Mouse (Mus musculus) layer of hippocampus, postnatal 25 days (tissue): Measurements from ENCODE around the gene Xdh. TPM values are rescaled to one million over a fixed set of nuclear protein-coding genes. Genes with fewer than 3 reads are reported as not detected.

ENCODE experiments used
- DNase-seq, 2 experiments: peaks; one replicate each; pipeline ENCODE4 v3.0.0; 2022; ENCODE audit warnings: mixed read lengths in 2 of 2, low spot score in 1 of 2; ENCODE audit errors: extremely low spot score in 1 of 2
- total RNA-seq, 2 experiments: library from RNA; stranded (reverse); gene quantifications; 2 replicates each; pipeline ENCODE4 v1.2.3; 2021

The Xdh gene
- 1 to 10 TPM; 3.1 to 4.6 TPM for total RNA-seq

DNA sequence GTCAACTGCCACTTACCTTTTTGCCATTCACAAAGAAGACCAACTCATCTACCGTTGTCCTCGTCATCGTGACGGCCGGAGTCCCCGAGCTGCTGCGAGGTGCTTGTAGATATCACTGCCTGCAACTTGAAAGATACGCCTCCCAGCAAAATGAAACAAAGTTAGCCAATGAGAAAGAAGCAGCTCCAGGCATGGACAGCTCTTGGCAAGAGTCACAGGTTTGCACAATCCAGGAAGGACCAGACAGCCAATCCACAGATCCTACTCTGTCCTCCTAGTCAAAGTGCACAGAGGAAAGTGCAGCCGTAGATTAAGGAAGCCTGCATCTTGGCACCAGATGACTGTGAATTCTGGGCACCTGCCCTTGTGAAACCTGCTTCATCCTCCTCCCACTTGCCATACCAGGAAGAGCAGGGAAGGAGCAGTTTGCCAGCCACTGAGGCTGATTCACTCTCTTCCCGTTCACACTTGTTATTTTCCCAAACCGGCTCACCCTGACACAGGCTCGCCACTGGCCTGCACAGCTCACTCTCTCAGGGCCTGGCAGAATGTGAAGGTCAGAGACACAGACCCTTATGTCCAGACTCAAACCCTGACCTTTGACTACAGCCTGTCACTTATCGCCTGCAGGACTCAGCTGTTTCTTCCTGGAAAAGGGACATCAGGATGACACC is at the start of gene Xdh:
Gene Xdh (minus strand): TSS at position 135 of the 674 bp plus-strand sequence.
- DNase-seq, result no peak

GRCm38 (mm10) chr17:73995907-73996645 is 46.1 kb upstream of the Xdh start:
- no peak for DNase-seq

- no peak for DNase-seq
Observed at GRCm38 (mm10) chr17:73991264-73991663, 41.3 kb upstream of the Xdh start.

- no peak for DNase-seq
Observed at GRCm38 (mm10) chr17:73986571-73986970, 36.6 kb upstream of the Xdh start.

DNA sequence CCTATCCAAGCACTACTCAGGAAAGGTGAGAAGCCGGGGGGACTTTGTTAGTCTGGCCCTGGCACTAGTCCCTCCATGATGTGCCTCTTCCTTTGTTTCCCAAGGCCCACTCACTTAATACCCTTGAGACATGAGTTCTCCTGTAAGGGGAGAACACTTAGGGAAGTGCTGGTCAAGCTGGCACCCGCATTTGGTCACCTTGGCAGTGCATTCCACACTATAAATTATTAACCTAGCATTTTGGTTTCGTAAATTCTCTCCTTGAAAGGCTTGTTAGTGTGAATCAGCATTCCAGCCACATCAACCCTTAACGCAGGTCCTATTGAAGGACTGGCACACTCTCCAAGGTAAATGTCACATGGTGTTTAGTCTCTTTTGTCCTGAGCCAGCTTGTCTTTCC is 35.9 kb upstream of the Xdh start:
- no peak for DNase-seq

DNA sequence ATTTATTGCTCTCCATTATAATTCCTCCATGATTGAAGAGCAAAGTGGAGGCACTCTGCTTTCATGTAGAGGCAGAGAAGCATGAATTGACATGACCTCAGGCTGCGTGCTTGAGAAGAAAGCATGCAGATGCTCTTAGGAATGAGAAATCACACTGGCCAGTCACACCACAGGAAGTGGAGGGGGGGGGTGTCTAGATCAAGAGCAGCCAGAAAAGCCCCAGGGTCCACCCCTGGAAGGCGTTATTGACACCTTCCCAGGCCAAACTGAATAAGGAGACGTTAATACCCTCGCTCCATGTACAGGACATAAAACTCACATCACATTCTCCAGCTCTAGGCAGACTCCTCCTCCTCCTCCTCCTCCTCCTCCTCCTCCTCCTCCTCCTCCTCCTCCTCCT is 34.5 kb upstream of the Xdh start:
- DNase-seq, result no peak

DNA sequence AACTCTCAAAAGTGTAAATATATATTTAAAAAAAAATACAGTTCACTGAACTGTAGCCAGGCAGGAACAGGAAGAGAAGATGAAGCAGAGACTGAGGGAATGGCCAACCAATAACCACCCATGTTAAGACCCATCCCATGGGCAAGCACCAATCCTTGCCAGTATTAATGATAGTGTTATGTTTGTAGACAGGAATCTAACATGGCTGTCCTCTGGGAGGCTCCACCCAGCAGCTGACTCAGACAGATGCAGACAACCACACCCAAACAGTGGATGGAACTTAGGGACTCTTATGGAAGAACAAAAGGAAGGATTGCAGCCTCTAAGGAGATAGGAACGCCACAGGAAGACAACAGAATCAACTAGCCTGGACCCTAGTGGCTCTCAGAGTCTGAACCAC is 32.9 kb upstream of the Xdh start:
- DNase-seq, result no peak

- no peak for DNase-seq
Observed at GRCm38 (mm10) chr17:73976066-73976465, 26.1 kb upstream of the Xdh start.

DNA sequence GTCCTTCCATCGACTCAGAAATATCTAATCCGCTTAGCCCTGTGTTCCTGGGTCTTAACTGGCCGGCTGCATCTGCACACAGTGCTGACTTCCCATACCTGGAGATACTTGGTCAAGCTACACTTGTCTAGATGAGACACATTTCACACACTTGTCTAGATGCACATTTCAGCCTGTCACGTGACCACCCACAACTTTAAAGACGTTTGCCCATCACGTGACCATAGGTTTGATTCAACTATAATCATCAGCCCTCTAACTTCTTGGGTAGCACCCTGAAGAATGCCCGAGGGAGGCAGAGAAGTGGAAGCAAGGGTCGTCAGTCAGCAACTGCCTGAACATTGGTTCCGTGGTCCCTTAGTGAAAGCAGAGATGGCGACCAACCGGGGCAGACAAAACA is 22.7 kb upstream of the Xdh start:
- no peak for DNase-seq

DNA sequence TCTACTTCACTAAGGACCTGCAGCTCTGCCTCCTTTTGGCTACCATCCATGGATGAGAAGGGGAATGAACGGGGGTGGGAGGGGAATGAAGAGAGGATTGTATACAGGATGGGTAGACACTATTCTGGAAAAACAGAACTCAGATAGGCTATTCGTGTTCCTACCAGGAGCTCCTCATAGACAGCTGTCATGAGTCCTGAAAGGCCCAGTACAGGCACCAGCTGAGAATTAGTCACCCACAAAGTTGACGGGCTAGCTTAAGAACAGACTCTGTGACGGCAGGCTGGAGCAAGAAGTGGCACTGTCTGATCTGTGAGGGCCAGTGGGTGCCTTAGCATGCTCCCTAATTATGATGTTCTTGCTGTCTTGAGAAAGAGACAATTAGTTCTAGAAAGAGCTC is 21.3 kb upstream of the Xdh start:
- DNase-seq, result no peak

DNA sequence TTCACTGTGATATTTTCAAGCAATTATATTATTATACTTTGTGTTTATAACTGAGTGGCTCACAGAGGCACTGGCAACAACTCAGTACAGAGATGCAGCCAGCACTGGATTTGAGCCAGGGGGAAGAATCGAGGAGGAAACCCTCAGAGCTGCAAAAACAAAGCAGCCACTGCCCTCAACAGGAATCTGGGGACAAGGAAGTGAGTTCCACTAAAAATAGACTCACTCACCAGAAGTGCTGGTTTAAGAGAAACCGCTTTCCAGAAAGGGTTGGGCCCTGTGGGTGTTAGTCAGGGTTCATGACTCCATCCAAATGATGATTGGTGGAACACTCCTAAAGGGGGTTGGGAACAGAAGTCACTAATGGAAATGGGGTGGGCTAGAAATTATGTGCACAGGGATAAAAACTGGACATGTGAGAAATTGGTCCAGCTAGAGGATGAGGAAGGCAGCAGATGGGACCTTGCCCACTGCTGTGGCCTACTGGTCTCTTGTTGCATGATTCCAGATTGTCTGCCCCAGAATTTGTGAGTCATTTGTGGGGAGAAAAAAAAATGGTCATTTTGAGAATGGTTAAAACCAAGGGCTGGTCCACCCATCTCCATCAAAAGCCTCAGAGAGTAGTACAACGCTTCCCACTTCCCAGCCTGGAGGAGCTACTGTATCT is 20.5 kb upstream of the Xdh start:
- DNase-seq, result peak in 1 of 2 experiments; percentile 27

DNA sequence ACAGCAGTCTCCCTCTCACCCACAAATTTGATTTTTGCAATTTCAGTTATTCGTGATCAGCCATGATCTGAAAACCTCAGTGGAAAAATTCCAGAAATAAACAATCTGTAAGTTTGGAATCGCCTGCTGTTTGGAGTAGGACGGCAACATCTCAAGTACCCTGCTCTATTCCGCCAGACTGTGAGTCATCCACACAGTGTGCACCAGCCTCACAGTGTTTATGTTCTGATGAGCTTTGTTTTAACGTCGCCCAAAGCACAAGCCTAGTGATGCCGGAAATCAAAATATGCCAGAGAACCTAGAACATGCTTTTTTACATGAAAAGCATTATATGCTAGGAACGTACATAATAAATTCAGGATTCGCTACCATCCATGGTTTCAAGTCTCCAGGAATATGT is 14.9 kb upstream of the Xdh start:
- DNase-seq, result no peak

DNA sequence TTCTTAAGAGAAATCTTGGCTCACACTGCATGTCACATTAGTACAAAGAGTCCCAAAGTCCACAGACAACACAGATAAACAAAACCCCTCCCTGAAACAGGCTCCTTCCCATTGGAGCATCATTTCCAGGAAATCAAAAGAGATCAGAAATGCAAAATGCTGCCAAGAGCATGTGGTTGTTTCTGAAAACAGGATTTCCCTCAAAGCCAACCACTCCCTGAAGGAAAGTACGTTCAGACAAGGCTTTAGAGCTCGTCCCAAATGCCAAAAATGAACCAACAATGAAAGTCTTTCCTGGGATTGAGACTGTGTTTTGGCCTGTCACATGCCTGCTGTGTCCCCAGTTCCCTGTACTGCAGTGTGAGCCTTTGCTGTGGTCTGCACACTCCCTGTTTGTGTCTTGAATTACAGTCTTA is 12.6 kb upstream of the Xdh start:
- DNase-seq, result no peak

- no peak for DNase-seq
Observed at GRCm38 (mm10) chr17:73961801-73962403, 11.9 kb upstream of the Xdh start.

GRCm38 (mm10) chr17:73960745-73961144 is 10.7 kb upstream of the Xdh start:
- DNase-seq, result no peak

DNA sequence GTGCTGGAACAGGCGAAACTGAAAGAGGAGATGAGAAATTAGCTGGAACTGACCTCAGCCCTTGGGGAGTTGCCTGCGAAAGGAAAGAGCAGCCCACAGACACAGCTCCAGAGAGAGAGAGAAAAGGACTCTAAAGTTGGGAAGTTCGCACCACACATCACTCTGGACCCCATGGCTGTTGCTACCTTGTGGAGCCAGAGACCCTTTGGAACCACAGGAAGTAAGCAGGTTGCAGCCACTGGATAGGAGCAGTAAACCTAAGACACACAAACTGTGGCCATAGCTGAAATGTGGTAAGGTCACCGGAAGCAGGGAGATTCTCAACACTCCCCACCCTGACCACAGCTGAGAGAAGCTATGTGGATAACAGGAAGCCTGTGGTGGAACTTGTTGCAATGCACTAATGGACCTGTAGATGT is 2.1 kb upstream of the Xdh start:
- DNase-seq, result no peak

- no peak for DNase-seq
Observed at GRCm38 (mm10) chr17:73950970-73951369, 974 bp upstream of the Xdh start.

DNA sequence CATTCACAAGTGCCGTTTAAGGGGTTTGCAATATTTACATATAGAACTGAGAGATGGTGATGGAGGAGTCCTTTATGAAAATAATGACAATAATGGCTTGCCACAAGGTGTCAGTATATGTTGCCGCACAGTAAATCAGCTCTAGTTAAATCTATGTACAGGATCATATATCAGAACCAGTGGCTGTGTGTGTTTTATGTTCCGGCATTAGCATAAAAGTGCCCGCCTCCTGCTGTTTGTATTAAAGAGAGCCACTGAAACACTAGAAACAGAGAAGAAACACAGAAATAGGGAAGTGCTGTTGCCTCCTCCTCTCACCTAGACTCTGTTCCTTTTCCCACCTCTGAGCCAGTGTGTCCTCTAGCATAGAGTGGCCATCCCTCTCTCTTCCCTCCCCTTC is 498 bp downstream of the Xdh start:
- DNase-seq, result no peak

- DNase-seq, result no peak
Observed at GRCm38 (mm10) chr17:73948801-73949200, 1.2 kb downstream of the Xdh start.

DNA sequence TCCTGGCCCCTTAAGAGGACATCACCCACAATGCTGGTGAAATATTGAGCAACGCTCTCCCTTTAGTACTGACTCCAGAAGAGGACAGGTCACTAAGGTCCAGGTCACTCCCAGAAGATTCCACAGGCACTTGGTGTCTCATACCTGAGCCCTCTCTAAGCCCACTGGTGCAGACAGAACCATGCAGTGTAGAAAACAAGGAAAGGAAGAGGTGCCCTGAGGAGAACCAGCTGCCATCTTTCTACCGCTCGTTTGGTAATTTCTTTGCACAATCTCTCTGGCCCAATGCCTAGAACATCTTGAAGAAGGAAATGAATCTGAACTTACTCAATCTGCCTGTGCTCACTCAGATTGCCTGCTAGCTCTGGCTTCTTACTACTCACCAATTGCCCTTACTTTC is 2.0 kb downstream of the Xdh start:
- DNase-seq, result no peak

GRCm38 (mm10) chr17:73946856-73947255 is 3.1 kb downstream of the Xdh start:
- DNase-seq, result no peak
